Mouse (Mus musculus): ENCODE measurements around the gene Mrpl53. TPM values are rescaled to one million over a fixed set of nuclear protein-coding genes. Genes with fewer than 3 reads are reported as not detected.

Gene Mrpl53
- polyA plus RNA-seq, 1 experiment from 2014 or later: 165 TPM

GRCm38 (mm10) chr6:83071220-83071619, 37.6 kb upstream of the Mrpl53 start:
- H3K9me3 ChIP-seq (replicated peaks; ENCODE audit: control insufficient read depth, low read length): no peaks in the 10 kb centered on the region
- peaks cover 93% of the 10 kb centered on the region for H3K27me3 ChIP-seq (ENCODE audit: control insufficient read depth, insufficient read depth, low read length)
- peaks cover 12% of the 10 kb centered on the region; the same call in 1 of the 2 replicates for H3K4me1 ChIP-seq (ENCODE audit: control insufficient read depth, insufficient read depth, low read length)
- WGBS: 3% methylated on average over 24 of the region's 24 CpGs
- no peaks in the 10 kb centered on the region for H3K36me3 ChIP-seq (ENCODE audit: control insufficient read depth, insufficient read depth)
- no peak overlapping the region for H3K27ac ChIP-seq (ENCODE audit: low read length)
- H3K4me3 ChIP-seq (ENCODE audit: low read length): 0 out of 2 replicates have a peak overlapping the region, but pooled peaks have one; percentile 6
- H3K9ac ChIP-seq (ENCODE audit: low read length): no peak overlapping the region
- H3K4me2 ChIP-seq (ENCODE audit: low read depth, low read length): no peak overlapping the region
- no peak for ATAC-seq (replicated peaks; ENCODE audit: extremely low read depth, insufficient read depth, low FRiP score)

DNA sequence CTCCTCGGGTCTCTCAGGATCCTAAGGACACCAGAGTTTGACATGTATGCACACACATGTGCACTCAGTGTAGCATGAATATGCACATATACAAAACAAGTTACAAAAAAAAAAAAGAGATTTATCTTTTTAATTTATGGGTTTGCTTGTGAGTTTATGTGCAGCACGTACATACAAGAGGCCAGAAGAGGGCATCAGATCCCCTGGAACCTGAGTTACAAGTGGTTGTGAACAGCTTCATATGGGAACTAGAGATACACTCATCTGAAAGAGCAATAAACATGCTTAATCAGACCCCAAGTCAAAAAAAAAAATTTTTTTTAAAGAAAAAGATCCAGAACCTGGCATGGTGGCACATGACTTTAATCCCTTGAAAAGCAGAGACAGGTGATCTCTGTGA, 33.9 kb upstream of the Mrpl53 start:
- ATAC-seq (replicated peaks; ENCODE audit: extremely low read depth, insufficient read depth, low FRiP score): no peak
- Histone ChIP-seq H3K27me3 (ENCODE audit: control insufficient read depth, insufficient read depth, low read length) (peaks cover 66% of the 10 kb centered on the region), H3K4me3 (ENCODE audit: low read length) (no peak overlapping the region), H3K9me3 (replicated peaks; ENCODE audit: control insufficient read depth, low read length) (no peaks in the 10 kb centered on the region), H3K4me2 (ENCODE audit: low read depth, low read length) (no peak overlapping the region), H3K36me3 (ENCODE audit: control insufficient read depth, insufficient read depth) (no peaks in the 10 kb centered on the region), H3K27ac (ENCODE audit: low read length) (no peak overlapping the region), H3K4me1 (ENCODE audit: control insufficient read depth, insufficient read depth, low read length) (peaks cover 15% of the 10 kb centered on the region), H3K9ac (ENCODE audit: low read length) (no peak overlapping the region)
- 11% methylated on average over 2 of the region's 2 CpGs for WGBS

DNA sequence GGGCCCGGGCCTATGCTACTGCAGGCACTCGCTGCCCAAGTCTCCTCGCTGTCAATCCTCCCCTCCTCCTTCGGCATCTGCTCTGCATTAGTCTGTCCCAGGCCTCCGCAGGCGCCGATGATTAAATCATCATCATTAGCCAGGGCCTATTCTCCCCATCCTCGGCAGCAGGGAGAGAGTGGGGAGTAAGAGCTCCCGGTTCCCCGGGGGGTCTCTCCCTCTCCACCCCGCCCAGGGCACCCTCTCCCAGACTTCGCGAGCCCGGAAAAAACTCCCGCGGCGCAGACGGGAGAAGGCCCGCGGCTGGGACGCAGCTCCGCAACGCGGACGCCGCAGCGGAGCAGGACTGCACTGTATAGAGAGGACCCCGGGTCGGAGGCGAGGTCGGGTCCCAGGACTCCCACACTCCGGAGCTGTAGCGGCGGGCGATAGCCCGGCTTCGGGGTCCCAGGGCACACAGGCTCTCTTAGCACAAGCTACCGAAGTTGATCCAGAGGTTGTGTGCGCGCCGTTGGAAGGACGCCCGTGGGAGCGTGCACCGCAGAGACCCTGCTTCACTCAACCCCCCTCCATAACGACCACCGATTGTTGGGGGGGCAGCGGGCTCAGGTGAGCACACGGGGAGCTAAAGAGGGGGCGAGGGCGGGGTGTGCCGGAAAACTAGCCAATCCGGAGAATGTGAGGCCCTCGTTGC, 31.1 kb upstream of the Mrpl53 start, which contains the start of gene Pcgf1:
Pcgf1 (plus strand) TSS at position 240 of the 694 bp plus-strand sequence.
- H3K4me3 ChIP-seq (ENCODE audit: low read length): peak within 1 kb of the TSS; percentile 79
- H3K27me3 ChIP-seq (ENCODE audit: control insufficient read depth, insufficient read depth, low read length): peaks cover 44% of the 10 kb centered on the region
- peak within 1 kb of the TSS; percentile 81 for H3K9ac ChIP-seq (ENCODE audit: low read length)
- H3K4me2 ChIP-seq (ENCODE audit: low read depth, low read length): peak within 1 kb of the TSS; percentile 91
- peaks cover 4% of the 10 kb centered on the region; the same call in 1 of the 2 replicates for H3K36me3 ChIP-seq (ENCODE audit: control insufficient read depth, insufficient read depth)
- no peaks in the 10 kb centered on the region for H3K9me3 ChIP-seq (replicated peaks; ENCODE audit: control insufficient read depth, low read length)
- peaks cover 9% of the 10 kb centered on the region for H3K4me1 ChIP-seq (ENCODE audit: control insufficient read depth, insufficient read depth, low read length)
- WGBS: under 1% methylated on average over 54 of the region's 54 CpGs
- ATAC-seq (replicated peaks; ENCODE audit: extremely low read depth, insufficient read depth, low FRiP score): peak; percentile 42
- peak within 1 kb of the TSS; percentile 84 for H3K27ac ChIP-seq (ENCODE audit: low read length)

DNA sequence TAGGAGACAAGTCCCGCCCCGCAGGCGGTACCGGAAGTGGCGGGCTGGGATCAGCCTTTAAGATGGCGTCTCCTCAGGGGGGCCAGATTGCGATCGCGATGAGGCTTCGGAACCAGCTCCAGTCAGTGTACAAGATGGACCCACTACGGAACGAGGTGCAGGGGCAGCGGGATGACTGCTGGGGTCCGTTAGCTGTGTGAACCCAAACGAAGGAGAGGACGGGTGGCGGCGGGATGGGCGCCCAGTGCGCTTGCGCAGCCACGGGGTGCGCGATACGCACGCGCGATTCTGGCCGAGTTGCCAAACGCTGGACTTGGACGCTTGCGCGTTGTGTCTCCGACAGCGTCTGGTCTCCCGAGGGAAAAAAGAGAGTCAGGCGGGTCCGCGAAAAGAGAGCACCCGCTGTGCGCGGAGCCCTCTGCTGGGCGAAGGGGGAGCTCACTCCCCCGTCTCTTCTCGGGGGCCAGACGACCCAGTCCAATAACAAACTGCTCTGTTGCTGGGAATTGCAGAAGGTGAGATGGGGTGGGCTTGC, 30.4 kb upstream of the Mrpl53 start:
- H3K27ac ChIP-seq (ENCODE audit: low read length): peak overlapping the region; percentile 84
- H3K27me3 ChIP-seq (ENCODE audit: control insufficient read depth, insufficient read depth, low read length): peaks cover 46% of the 10 kb centered on the region
- H3K4me1 ChIP-seq (ENCODE audit: control insufficient read depth, insufficient read depth, low read length): peaks cover 9% of the 10 kb centered on the region
- WGBS: under 1% methylated on average over 46 of the region's 46 CpGs
- ATAC-seq (replicated peaks; ENCODE audit: extremely low read depth, insufficient read depth, low FRiP score): peak; percentile 95
- peak overlapping the region; percentile 81 for H3K9ac ChIP-seq (ENCODE audit: low read length)
- H3K4me3 ChIP-seq (ENCODE audit: low read length): peak overlapping the region; percentile 79
- no peaks in the 10 kb centered on the region for H3K9me3 ChIP-seq (replicated peaks; ENCODE audit: control insufficient read depth, low read length)
- peaks cover 4% of the 10 kb centered on the region; the same call in 1 of the 2 replicates for H3K36me3 ChIP-seq (ENCODE audit: control insufficient read depth, insufficient read depth)
- H3K4me2 ChIP-seq (ENCODE audit: low read depth, low read length): peak overlapping the region; percentile 91

GRCm38 (mm10) chr6:83080210-83080609, 28.6 kb upstream of the Mrpl53 start:
- Histone ChIP-seq H3K4me2 (ENCODE audit: low read depth, low read length) (no peak overlapping the region), H3K9ac (ENCODE audit: low read length) (no peak overlapping the region), H3K4me1 (ENCODE audit: control insufficient read depth, insufficient read depth, low read length) (peaks cover 9% of the 10 kb centered on the region), H3K27me3 (ENCODE audit: control insufficient read depth, insufficient read depth, low read length) (peaks cover 46% of the 10 kb centered on the region), H3K9me3 (replicated peaks; ENCODE audit: control insufficient read depth, low read length) (no peaks in the 10 kb centered on the region), H3K4me3 (ENCODE audit: low read length) (no peak overlapping the region), H3K27ac (ENCODE audit: low read length) (no peak overlapping the region), H3K36me3 (ENCODE audit: control insufficient read depth, insufficient read depth) (peaks cover 4% of the 10 kb centered on the region; the same call in 1 of the 2 replicates)
- ATAC-seq (replicated peaks; ENCODE audit: extremely low read depth, insufficient read depth, low FRiP score): no peak
- 94% methylated on average over 5 of the region's 5 CpGs for WGBS

DNA sequence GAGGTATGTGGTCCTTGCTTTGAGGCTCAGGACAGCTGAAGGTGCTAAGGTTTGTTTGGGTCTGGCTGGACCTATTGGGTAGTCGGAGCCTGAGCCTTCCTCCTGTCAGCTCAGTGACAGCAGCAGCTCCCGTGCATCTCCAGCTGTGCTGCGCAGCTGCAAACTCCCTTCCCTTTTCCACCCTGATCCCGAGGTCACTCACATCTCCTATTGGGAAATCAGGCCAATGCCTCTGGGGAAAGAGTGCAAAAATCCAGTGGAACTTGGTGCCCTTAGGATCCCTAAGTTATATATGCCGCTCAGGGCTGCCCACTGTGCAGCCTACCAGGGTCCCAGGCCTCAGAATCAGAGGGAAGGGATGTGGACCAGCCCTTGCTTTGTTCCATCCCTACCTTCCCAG, 25.3 kb upstream of the Mrpl53 start:
- Histone ChIP-seq H3K4me3 (ENCODE audit: low read length) (no peak overlapping the region), H3K4me1 (ENCODE audit: control insufficient read depth, insufficient read depth, low read length) (peaks cover 12% of the 10 kb centered on the region), H3K4me2 (ENCODE audit: low read depth, low read length) (no peak overlapping the region), H3K27me3 (ENCODE audit: control insufficient read depth, insufficient read depth, low read length) (peaks cover 54% of the 10 kb centered on the region), H3K36me3 (ENCODE audit: control insufficient read depth, insufficient read depth) (peaks cover 4% of the 10 kb centered on the region; the same call in 1 of the 2 replicates), H3K9ac (ENCODE audit: low read length) (no peak overlapping the region), H3K9me3 (replicated peaks; ENCODE audit: control insufficient read depth, low read length) (no peaks in the 10 kb centered on the region), H3K27ac (ENCODE audit: low read length) (no peak overlapping the region)
- 18% methylated on average over 5 of the region's 5 CpGs for whole genome bisulfite sequencing
- ATAC-seq (replicated peaks; ENCODE audit: extremely low read depth, insufficient read depth, low FRiP score): no peak

- Histone ChIP-seq H3K4me2 (ENCODE audit: low read depth, low read length) (no peak overlapping the region), H3K27me3 (ENCODE audit: control insufficient read depth, insufficient read depth, low read length) (peaks cover 61% of the 10 kb centered on the region), H3K4me3 (ENCODE audit: low read length) (no peak overlapping the region), H3K36me3 (ENCODE audit: control insufficient read depth, insufficient read depth) (peaks cover 4% of the 10 kb centered on the region; the same call in 1 of the 2 replicates), H3K9ac (ENCODE audit: low read length) (no peak overlapping the region), H3K27ac (ENCODE audit: low read length) (no peak overlapping the region), H3K4me1 (ENCODE audit: control insufficient read depth, insufficient read depth, low read length) (peaks cover 6% of the 10 kb centered on the region), H3K9me3 (replicated peaks; ENCODE audit: control insufficient read depth, low read length) (no peaks in the 10 kb centered on the region)
- ATAC-seq (replicated peaks; ENCODE audit: extremely low read depth, insufficient read depth, low FRiP score): no peak
- WGBS: 20% methylated on average over 6 of the region's 6 CpGs
Measured at GRCm38 (mm10) chr6:83084477-83084876, 24.4 kb upstream of the Mrpl53 start.

GRCm38 (mm10) chr6:83086121-83087035, 22.5 kb upstream of the Mrpl53 start, which contains the start of gene Lbx2:
TSS of gene Lbx2 (plus strand) at chr6:83086367.
- H3K36me3 ChIP-seq (ENCODE audit: control insufficient read depth, insufficient read depth): peaks cover 4% of the 10 kb centered on the region; the same call in 1 of the 2 replicates
- no peaks in the 10 kb centered on the region for H3K9me3 ChIP-seq (replicated peaks; ENCODE audit: control insufficient read depth, low read length)
- H3K27me3 ChIP-seq (ENCODE audit: control insufficient read depth, insufficient read depth, low read length): peaks cover 63% of the 10 kb centered on the region
- H3K27ac ChIP-seq (ENCODE audit: low read length): no peak within 1 kb of the TSS
- peak within 1 kb of the TSS; percentile 45 for H3K4me3 ChIP-seq (ENCODE audit: low read length)
- H3K4me2 ChIP-seq (ENCODE audit: low read depth, low read length): peak within 1 kb of the TSS; percentile 62
- peaks cover 6% of the 10 kb centered on the region for H3K4me1 ChIP-seq (ENCODE audit: control insufficient read depth, insufficient read depth, low read length)
- 4% methylated on average over 42 of the region's 42 CpGs for WGBS
- H3K9ac ChIP-seq (ENCODE audit: low read length): no peak within 1 kb of the TSS
- ATAC-seq (replicated peaks; ENCODE audit: extremely low read depth, insufficient read depth, low FRiP score): 0 out of 2 replicates have a peak, but pooled peaks have one; percentile 10
